Mouse (Mus musculus) erythroblast, embryonic 14.5 days (primary cell): ENCODE measurements around the gene Nlrp3. TPM values are rescaled to one million over a fixed set of nuclear protein-coding genes. Genes with fewer than 3 reads are reported as not detected.
"Not testable (repeated sequence)": the region's sequence is repeated elsewhere in the genome, so short reads cannot be mapped to it uniquely, and the experiment has no call there.

Experiments
- H3K27me3 ChIP-seq: 2 replicates; pipeline ENCODE4 v1.6.1; 2012; ENCODE audit warnings: inconsistent platforms; ENCODE audit not compliant: control insufficient read depth
- H3K36me3 ChIP-seq: 2 replicates; pipeline ENCODE4 v1.6.1; 2012; ENCODE audit warnings: mild to moderate bottlenecking, inconsistent platforms; ENCODE audit not compliant: control insufficient read depth
- H3K4me1 ChIP-seq: 2 replicates; pipeline ENCODE4 v1.6.1; 2012; ENCODE audit warnings: inconsistent platforms; ENCODE audit not compliant: control insufficient read depth
- H3K4me3 ChIP-seq: replicated peaks from 2 replicates; pipeline ENCODE3; 2012; ENCODE audit warnings: moderate library complexity, mild to moderate bottlenecking, inconsistent platforms
- H3K9me3 ChIP-seq: 2 replicates; pipeline ENCODE4 v1.6.1; 2012; ENCODE audit warnings: low read length, inconsistent platforms, mixed read lengths; ENCODE audit not compliant: control insufficient read depth
- GATA1 ChIP-seq: IDR thresholded peaks from 2 replicates; pipeline ENCODE4 v1.6.1; 2012; ENCODE audit warnings: low read length, inconsistent platforms, mixed read lengths
- TAL1 ChIP-seq: IDR thresholded peaks from 3 replicates; pipeline ENCODE4 v1.6.1; 2012; ENCODE audit warnings: low read length, inconsistent platforms, mixed read lengths
- polyA plus RNA-seq: library from polyadenylated mRNA; stranded (reverse); fragments of >175 nt; gene quantifications from 2 replicates; pipeline ENCODE4 v1.2.3, GENCODE M21; 2012

Gene Nlrp3
- polyA plus RNA-seq, 1 experiment, result 0.04 TPM

DNA sequence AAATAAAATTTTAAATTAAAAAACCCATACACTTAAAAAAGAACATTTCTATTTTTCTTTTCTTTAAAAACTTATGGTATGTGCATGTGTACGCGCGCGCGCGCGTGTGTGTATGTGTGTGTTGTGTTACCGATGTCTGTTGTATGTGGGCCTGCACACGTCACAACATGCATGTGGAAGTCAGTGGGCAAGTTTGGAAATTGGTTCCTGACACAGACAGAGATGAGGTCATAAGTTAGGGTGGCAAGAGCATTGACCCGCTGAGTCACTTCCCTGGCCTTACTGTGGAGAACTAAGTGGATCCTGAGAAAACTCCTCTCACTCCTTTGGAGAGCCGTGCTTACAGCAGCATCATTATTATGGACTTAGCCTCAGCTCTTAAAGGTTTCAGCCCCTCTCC is 12.8 kb downstream of the Nlrp3 start:
- no peaks in the 10 kb centered on the region for H3K36me3 ChIP-seq
- no peak for TF ChIP-seq GATA1
- no peak for TF ChIP-seq TAL1
- H3K27me3 ChIP-seq, result no peaks in the 10 kb centered on the region
- H3K9me3 ChIP-seq, result no peaks in the 10 kb centered on the region
- H3K4me3 ChIP-seq, result no peak overlapping the region
- no peaks in the 10 kb centered on the region for H3K4me1 ChIP-seq

DNA sequence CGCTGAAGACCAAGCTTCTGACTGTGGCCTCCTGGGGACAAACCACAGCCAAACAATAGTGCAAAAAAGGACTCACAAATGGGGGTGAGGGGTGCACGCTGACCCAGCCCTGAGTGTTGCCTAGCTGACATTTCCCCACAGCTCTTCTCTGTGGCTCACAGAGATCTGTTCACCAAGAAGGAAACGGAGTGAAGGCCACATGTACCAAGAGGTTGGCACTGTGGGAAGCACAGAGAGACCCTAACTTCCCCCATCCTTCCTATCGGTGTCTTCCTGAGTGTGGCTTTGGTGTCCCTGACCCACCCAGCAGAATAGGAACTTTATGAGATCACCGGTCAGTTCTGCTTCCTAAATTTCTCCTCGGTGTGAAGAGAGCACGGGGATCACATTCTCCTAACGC is 13.2 kb downstream of the Nlrp3 start:
- H3K9me3 ChIP-seq, result no peaks in the 10 kb centered on the region
- H3K4me1 ChIP-seq, result no peaks in the 10 kb centered on the region
- no peak overlapping the region for H3K4me3 ChIP-seq
- H3K27me3 ChIP-seq, result no peaks in the 10 kb centered on the region
- no peaks in the 10 kb centered on the region for H3K36me3 ChIP-seq
- no peak for TF ChIP-seq GATA1
- no peak for TF ChIP-seq TAL1

DNA sequence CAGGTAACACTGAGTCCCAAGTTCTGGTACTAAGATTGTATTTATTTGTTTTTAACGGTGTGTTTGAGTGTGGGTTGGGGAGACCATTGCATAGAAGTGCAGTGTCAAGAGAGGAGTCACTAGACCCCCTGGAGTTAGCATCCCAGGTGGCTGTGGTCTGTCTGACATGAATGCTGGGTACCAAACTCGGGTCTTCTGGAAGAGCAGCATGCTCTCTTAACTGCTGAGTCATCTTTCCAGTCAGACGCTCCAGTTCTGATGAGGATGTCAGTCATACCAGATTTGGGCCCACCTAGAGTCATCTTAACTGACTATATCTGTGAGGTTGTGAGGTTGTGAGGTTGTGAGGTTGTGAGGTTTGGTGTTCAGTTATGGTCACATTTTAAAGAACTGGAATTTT is 19.5 kb downstream of the Nlrp3 start:
- Histone ChIP-seq H3K36me3 (no peaks in the 10 kb centered on the region), H3K4me3 (no peak overlapping the region)

DNA sequence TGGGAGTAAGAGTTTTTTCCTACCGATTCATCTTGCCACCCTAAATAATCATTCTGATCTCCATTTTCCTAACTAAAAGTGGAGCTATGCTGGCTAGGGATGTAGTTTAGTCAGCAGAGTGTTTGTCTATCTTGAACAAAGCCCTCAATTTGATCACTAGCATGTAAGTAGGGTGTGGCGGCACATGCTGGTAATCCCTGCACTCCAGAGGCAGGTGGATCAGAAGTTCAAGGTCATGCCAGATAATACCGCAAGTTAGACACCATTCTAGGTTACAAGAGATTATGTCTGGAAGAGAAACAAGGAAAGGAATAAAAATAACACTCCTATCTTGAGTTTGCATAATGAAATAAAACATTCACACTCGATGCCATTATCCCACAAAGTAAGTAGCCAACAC is 21.0 kb downstream of the Nlrp3 start:
- TF ChIP-seq TAL1, result no peak
- TF ChIP-seq GATA1, result no peak
- Histone ChIP-seq H3K27me3 (no peaks in the 10 kb centered on the region), H3K4me1 (no peaks in the 10 kb centered on the region), H3K9me3 (no peaks in the 10 kb centered on the region), H3K4me3 (no peak overlapping the region), H3K36me3 (no peaks in the 10 kb centered on the region)

More for the DNA sequence above, 19.5 kb downstream of the Nlrp3 start:
- Histone ChIP-seq H3K27me3 (no peaks in the 10 kb centered on the region), H3K9me3 (no peaks in the 10 kb centered on the region), H3K4me1 (no peaks in the 10 kb centered on the region)
- TF ChIP-seq TAL1 (no peak), GATA1 (no peak)

DNA sequence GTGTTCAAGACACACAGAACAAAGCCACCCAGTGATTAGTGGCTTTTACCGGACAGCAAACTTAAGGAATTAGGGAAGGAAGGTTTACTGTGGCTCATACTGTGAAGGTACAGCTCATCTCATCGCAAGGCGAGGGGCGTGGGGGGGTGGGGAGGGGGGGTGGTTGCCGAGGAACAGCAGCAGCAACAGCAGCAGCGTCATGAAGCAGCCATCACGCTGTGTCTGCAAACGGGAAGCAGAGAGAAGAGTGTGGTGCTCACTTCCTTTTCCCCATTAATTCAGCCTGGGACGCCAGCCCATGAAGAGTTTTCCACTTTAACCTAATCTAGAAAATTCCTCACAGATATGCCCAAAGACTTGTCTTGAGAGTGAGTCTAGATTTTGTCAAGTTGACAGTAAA is 21.5 kb downstream of the Nlrp3 start:
- no peaks in the 10 kb centered on the region for H3K36me3 ChIP-seq
- H3K4me1 ChIP-seq, result no peaks in the 10 kb centered on the region
- no peak for TF ChIP-seq GATA1
- TF ChIP-seq TAL1, result no peak
- no peaks in the 10 kb centered on the region for H3K9me3 ChIP-seq
- H3K4me3 ChIP-seq, result no peak overlapping the region
- no peaks in the 10 kb centered on the region for H3K27me3 ChIP-seq

DNA sequence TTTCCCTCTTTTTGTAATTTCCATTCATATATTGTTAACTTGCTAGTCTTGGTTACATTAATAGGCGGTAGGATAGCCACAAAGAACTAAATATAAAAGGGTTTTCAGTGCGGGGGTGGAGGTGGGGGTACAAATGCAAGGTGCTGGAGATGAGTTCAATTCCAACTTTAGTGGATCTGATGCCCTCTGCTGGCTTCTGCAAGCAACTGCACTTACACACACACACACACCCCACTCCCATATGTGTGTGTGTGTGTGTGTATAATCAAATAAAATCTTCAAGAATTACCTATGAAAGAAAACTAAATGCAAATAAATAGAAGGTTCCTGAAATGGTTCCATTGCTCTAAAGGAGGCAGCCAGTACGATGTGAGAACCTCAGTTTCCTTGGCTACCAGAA is 27.9 kb downstream of the Nlrp3 start:
- Histone ChIP-seq H3K4me1 (no peaks in the 10 kb centered on the region), H3K27me3 (peaks cover 7% of the 10 kb centered on the region), H3K9me3 (no peaks in the 10 kb centered on the region), H3K4me3 (no peak overlapping the region), H3K36me3 (no peaks in the 10 kb centered on the region)
- TF ChIP-seq TAL1 (no peak), GATA1 (no peak)

DNA sequence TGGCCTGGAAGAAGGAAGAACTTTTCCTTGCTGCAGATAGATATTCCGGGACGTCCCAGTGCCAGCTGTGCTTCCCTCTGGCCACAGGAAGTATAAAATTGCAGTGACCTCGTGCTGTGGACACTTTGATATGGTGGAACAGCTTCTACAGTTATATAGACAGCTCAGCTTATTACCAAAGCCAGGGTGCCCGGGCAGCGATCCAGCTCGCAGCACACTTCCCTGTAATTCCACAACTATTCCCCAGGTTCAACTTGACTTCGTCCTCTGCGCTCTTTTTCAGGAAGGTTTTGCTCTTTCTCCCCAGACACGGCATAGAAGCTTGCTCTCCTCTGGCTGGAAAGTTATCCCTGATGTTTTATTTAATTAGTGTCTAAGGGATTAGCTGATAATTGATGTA is 34.4 kb downstream of the Nlrp3 start:
- no peaks in the 10 kb centered on the region for H3K36me3 ChIP-seq
- H3K27me3 ChIP-seq, result peaks cover 7% of the 10 kb centered on the region
- H3K4me1 ChIP-seq, result no peaks in the 10 kb centered on the region
- H3K9me3 ChIP-seq, result no peaks in the 10 kb centered on the region
- H3K4me3 ChIP-seq, result no peak overlapping the region
- no peak for TF ChIP-seq TAL1
- TF ChIP-seq GATA1, result no peak

DNA sequence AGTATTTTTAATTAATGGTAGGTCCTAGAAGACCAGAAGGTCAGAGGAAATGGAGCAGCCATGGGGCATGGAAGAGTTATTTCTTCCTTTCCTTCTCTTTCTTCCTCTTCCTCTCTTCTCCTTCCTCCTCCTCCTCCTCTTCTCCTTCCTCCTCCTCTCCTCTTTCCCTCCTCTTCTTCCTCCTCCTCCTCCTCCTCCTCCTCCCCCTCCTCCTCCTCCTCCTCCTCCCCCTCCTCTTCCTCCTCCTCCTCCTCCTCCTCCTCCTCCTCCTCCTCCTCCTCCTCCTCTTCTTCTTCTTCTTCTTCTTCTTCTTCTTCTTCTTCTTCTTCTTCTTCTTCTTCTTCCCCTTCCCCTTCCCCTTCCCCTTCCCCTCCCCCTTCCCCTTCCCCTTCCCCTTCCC is 34.8 kb downstream of the Nlrp3 start, which contains the start of gene Olfr222:
Gene Olfr222 (minus strand): TSS at position 101 of the 400 bp plus-strand sequence.
- H3K27me3 ChIP-seq, H3K4me3 ChIP-seq, H3K4me1 ChIP-seq, H3K36me3 ChIP-seq, H3K9me3 ChIP-seq: not testable (repeated sequence)

DNA sequence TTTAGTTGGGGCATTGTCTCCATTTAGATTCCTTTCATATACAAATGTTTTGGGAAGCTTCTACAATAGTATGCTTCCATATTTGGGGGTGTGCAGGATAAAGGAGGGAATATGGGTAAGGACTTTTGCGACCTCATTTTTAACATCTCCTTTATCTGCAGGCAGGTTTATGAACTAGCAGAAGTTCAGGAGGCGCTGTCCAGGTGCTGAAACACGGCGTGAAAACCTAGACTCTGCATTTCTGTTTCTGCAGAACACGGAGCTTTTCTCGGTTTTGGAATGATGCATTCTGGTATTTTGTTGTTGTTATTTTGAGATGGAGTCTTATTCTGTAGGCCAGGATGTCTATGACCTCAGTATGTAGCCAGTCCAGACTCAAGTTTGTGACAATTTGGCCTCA is 43.2 kb downstream of the Nlrp3 start:
- Histone ChIP-seq H3K9me3 (no peaks in the 10 kb centered on the region), H3K4me3 (no peak overlapping the region), H3K36me3 (no peaks in the 10 kb centered on the region), H3K27me3 (no peaks in the 10 kb centered on the region), H3K4me1 (no peaks in the 10 kb centered on the region)
- TF ChIP-seq TAL1, result no peak
- TF ChIP-seq GATA1, result no peak

DNA sequence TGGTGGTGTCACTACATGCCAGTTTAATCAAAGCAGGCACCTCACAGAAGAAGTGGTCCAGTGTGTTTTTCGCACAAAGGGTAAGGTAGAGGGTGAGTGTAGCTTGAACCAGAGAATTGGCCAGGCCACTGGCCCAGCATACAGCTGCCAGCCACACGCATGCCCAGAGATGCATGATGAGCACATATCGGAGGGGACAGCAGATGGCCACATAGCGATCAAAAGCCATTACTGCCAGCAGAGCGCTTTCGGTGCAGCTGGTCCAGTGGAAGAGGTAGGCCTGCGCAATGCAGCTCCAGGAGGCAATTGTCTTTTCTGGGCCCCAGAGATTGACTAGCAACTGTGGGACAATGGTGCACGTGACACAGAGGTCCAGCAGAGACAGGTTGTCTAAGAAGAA is 48.1 kb downstream of the Nlrp3 start:
- TF ChIP-seq GATA1 (no peak), TAL1 (no peak)
- Histone ChIP-seq H3K27me3 (no peaks in the 10 kb centered on the region), H3K4me3 (no peak overlapping the region), H3K36me3 (no peaks in the 10 kb centered on the region), H3K9me3 (no peaks in the 10 kb centered on the region), H3K4me1 (no peaks in the 10 kb centered on the region)
